Mouse (Mus musculus): ENCODE measurements at regions not wholly inside any gene's neighbourhood (a gene's known extent, or its start where the extent isn't known, plus 50 kb on each side); places are given as distances from the start of the nearest gene placed in this dataset.

DNA sequence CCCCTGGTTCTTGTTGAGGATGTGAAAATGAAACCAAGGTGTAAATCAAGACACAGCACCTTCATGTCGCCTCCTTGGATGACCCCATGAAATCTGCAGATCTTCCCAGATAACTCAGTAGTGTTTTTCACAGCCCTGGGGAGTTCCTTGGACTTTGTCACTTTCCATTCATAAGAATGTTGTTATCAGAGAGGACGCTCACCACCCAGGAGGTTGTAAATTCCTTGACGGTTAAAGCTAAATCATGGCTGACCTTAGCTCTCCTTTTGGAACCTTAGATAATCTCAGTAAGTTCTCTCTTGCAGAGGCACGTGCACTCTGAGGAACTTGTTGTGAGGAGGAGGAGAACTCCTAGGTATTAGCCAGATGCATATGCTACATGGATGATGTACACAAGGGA, 229.8 kb upstream of the Dynlrb2 start:
- Histone ChIP-seq H3K36me3 (ENCODE audit: control insufficient read depth, insufficient read depth, low read length, poor library complexity, severe bottlenecking) (no peaks in the 10 kb centered on the region), H3K9me3 (ENCODE audit: control insufficient read depth, insufficient read depth, low read depth, low read length) (no peaks in the 10 kb centered on the region), H3K9ac (ENCODE audit: insufficient read depth, low read depth, low read length, poor library complexity, severe bottlenecking) (no peak overlapping the region), H3K4me1 (ENCODE audit: control insufficient read depth in 2 of 2, insufficient read depth in 2 of 2, low read length in 2 of 2, poor library complexity in 1 of 2) (peaks cover 0 to 2% of the 10 kb centered on the region in 2 experiments; a peak in 1 of 4 replicates), H3K4me3 (ENCODE audit: insufficient read depth in 1 of 2, low read depth in 1 of 2, low read length in 2 of 2, poor library complexity in 1 of 2, severe bottlenecking in 1 of 2) (no peak overlapping the region), H3K27ac (ENCODE audit: insufficient read depth, low read depth, low read length, poor library complexity, severe bottlenecking) (no peak overlapping the region)
- DNase-seq (ENCODE audit: low read depth, low spot score): no peak
- TF ChIP-seq MAFK (IDR thresholded peaks at IDR 0.05; ENCODE audit: insufficient read depth, low read depth, low read length) (no peak), ZC3H11A (IDR thresholded peaks at IDR 0.05; ENCODE audit: borderline replicate concordance, low read depth, low read length) (no peak), ZNF384 (IDR thresholded peaks at IDR 0.05; ENCODE audit: low read depth, low read length) (no peak), HCFC1 (IDR thresholded peaks at IDR 0.05; ENCODE audit: borderline replicate concordance, insufficient read depth, low read length) (no peak), CHD2 (IDR thresholded peaks at IDR 0.05; ENCODE audit: low read depth, low read length) (no peak)
- in situ Hi-C loops (cut with MboI; ENCODE audit: low sequenced_read_pairs in 2 of 2, unreplicated experiment in 2 of 2): no loop called here

DNA sequence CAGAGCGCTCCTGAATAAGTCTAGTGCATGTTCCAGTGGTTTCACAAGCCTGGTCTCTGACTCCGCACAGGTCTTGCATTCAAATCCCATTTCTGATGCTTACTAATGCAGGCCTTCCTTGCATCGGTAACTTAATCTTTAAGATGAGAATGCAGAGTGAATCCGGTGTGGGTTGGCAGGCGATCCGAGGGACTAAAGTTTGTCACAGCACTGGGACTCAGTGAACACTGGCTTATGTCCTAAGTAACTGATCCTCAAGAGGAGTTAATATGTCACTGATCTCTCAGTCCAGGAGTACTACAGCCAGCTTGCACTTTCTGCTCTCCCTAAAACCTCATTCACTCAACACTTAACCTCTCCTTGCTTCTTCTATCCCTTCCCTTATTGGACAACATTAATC, 233.5 kb upstream of the Dynlrb2 start:
- Histone ChIP-seq H3K36me3 (ENCODE audit: control insufficient read depth, insufficient read depth, low read length, poor library complexity, severe bottlenecking) (no peaks in the 10 kb centered on the region), H3K4me1 (ENCODE audit: control insufficient read depth in 2 of 2, insufficient read depth in 2 of 2, low read length in 2 of 2, poor library complexity in 1 of 2) (peaks cover 0 to 4% of the 10 kb centered on the region in 2 experiments; a peak in 1 of 4 replicates), H3K4me3 (ENCODE audit: insufficient read depth in 1 of 2, low read depth in 1 of 2, low read length in 2 of 2, poor library complexity in 1 of 2, severe bottlenecking in 1 of 2) (no peak overlapping the region), H3K9me3 (ENCODE audit: control insufficient read depth, insufficient read depth, low read depth, low read length) (no peaks in the 10 kb centered on the region), H3K9ac (ENCODE audit: insufficient read depth, low read depth, low read length, poor library complexity, severe bottlenecking) (no peak overlapping the region), H3K27ac (ENCODE audit: insufficient read depth, low read depth, low read length, poor library complexity, severe bottlenecking) (no peak overlapping the region)
- DNase-seq (ENCODE audit: low read depth, low spot score): no peak
- in situ Hi-C loops (cut with MboI; ENCODE audit: low sequenced_read_pairs in 2 of 2, unreplicated experiment in 2 of 2): no loop called here
- TF ChIP-seq HCFC1 (IDR thresholded peaks at IDR 0.05; ENCODE audit: borderline replicate concordance, insufficient read depth, low read length): no peak
- TF ChIP-seq CHD2 (IDR thresholded peaks at IDR 0.05; ENCODE audit: low read depth, low read length): no peak
- no peak for TF ChIP-seq ZNF384 (IDR thresholded peaks at IDR 0.05; ENCODE audit: low read depth, low read length)
- TF ChIP-seq MAFK (IDR thresholded peaks at IDR 0.05; ENCODE audit: insufficient read depth, low read depth, low read length): no peak
- TF ChIP-seq ZC3H11A (IDR thresholded peaks at IDR 0.05; ENCODE audit: borderline replicate concordance, low read depth, low read length): no peak

DNA sequence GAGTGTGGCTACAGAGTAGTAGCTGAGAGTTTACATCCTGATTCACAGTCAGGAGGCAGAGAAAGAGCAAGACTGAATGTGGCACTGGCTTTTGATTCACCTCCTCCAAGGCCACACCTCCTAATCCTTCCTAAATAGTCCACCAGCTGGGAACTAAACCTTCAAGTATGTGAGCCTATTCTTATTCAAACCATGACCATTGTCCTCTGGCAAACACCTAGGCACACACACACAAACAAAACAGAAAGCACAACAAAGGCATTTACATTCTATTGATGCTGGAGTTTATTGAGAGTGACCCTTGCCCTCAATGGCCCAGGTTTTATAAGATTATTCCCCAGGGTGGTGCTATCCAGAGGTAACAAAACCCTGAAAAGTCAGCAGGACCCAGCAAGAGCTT, 235.4 kb upstream of the Dynlrb2 start:
- no peak overlapping the region for H3K4me3 ChIP-seq (ENCODE audit: insufficient read depth in 1 of 2, low read depth in 1 of 2, low read length in 2 of 2, poor library complexity in 1 of 2, severe bottlenecking in 1 of 2)
- H3K4me1 ChIP-seq (ENCODE audit: control insufficient read depth in 2 of 2, insufficient read depth in 2 of 2, low read length in 2 of 2, poor library complexity in 1 of 2): peaks cover 0 to 4% of the 10 kb centered on the region in 2 experiments; a peak in 1 of 4 replicates
- no peaks in the 10 kb centered on the region for H3K36me3 ChIP-seq (ENCODE audit: control insufficient read depth, insufficient read depth, low read length, poor library complexity, severe bottlenecking)
- in situ Hi-C loops (cut with MboI; ENCODE audit: low sequenced_read_pairs in 2 of 2, unreplicated experiment in 2 of 2): no loop called here
- TF ChIP-seq ZNF384 (IDR thresholded peaks at IDR 0.05; ENCODE audit: low read depth, low read length) (no peak), MAFK (IDR thresholded peaks at IDR 0.05; ENCODE audit: insufficient read depth, low read depth, low read length) (no peak), ZC3H11A (IDR thresholded peaks at IDR 0.05; ENCODE audit: borderline replicate concordance, low read depth, low read length) (no peak), HCFC1 (IDR thresholded peaks at IDR 0.05; ENCODE audit: borderline replicate concordance, insufficient read depth, low read length) (no peak), CHD2 (IDR thresholded peaks at IDR 0.05; ENCODE audit: low read depth, low read length) (no peak)
- H3K27ac ChIP-seq (ENCODE audit: insufficient read depth, low read depth, low read length, poor library complexity, severe bottlenecking): no peak overlapping the region
- DNase-seq (ENCODE audit: low read depth, low spot score): peak; percentile 29
- H3K9me3 ChIP-seq (ENCODE audit: control insufficient read depth, insufficient read depth, low read depth, low read length): no peaks in the 10 kb centered on the region
- no peak overlapping the region for H3K9ac ChIP-seq (ENCODE audit: insufficient read depth, low read depth, low read length, poor library complexity, severe bottlenecking)

DNA sequence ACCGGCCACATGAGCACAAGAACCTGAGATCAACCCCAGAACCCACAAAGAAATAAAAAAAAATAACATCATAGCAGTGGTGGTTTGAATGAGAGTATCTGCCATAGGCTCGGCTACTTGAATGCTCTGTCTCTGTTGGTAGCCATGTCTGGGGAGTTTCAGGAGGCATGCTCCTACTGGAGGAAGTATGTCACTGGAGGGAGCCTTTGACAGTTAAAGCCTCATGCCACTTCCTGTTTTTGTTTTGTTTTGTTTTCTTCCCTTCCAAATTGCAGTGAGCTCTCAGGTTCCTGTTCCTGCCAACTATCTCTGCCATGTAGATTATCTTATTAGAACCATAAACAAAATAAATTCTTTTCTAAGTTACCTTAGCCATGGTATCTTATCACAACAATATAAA, 236.1 kb upstream of the Dynlrb2 start:
- no peaks in the 10 kb centered on the region for H3K36me3 ChIP-seq (ENCODE audit: control insufficient read depth, insufficient read depth, low read length, poor library complexity, severe bottlenecking)
- no peak overlapping the region for H3K9ac ChIP-seq (ENCODE audit: insufficient read depth, low read depth, low read length, poor library complexity, severe bottlenecking)
- in situ Hi-C loops (cut with MboI; ENCODE audit: low sequenced_read_pairs in 2 of 2, unreplicated experiment in 2 of 2): no loop called here
- H3K4me1 ChIP-seq (ENCODE audit: control insufficient read depth in 2 of 2, insufficient read depth in 2 of 2, low read length in 2 of 2, poor library complexity in 1 of 2): peaks cover 0 to 4% of the 10 kb centered on the region in 2 experiments; a peak in 1 of 4 replicates
- no peak overlapping the region for H3K4me3 ChIP-seq (ENCODE audit: insufficient read depth in 1 of 2, low read depth in 1 of 2, low read length in 2 of 2, poor library complexity in 1 of 2, severe bottlenecking in 1 of 2)
- no peak for DNase-seq (ENCODE audit: low read depth, low spot score)
- no peak overlapping the region for H3K27ac ChIP-seq (ENCODE audit: insufficient read depth, low read depth, low read length, poor library complexity, severe bottlenecking)
- TF ChIP-seq CHD2 (IDR thresholded peaks at IDR 0.05; ENCODE audit: low read depth, low read length) (no peak), HCFC1 (IDR thresholded peaks at IDR 0.05; ENCODE audit: borderline replicate concordance, insufficient read depth, low read length) (no peak), MAFK (IDR thresholded peaks at IDR 0.05; ENCODE audit: insufficient read depth, low read depth, low read length) (no peak), ZC3H11A (IDR thresholded peaks at IDR 0.05; ENCODE audit: borderline replicate concordance, low read depth, low read length) (no peak), ZNF384 (IDR thresholded peaks at IDR 0.05; ENCODE audit: low read depth, low read length) (no peak)
- H3K9me3 ChIP-seq (ENCODE audit: control insufficient read depth, insufficient read depth, low read depth, low read length): no peaks in the 10 kb centered on the region

DNA sequence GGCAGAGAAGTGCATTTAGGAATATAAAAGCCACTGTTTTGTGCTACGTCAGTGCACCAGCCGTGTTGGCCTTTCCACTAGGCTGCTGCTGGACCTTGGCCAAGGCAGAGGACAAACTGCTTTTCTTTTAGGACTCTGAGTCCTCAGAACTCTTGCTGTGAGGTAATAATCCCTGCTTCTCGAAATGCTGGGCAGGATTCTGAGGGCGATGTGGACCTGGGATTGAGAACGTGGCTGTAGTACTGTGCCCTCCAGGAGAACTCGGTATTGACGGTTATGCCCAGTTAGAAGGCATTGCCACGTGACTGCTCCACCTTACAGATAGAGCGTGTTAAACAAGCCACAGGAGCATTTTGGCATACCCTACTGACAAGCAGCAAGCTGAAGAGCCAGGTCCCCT, 236.6 kb upstream of the Dynlrb2 start:
- no peak for TF ChIP-seq MAFK (IDR thresholded peaks at IDR 0.05; ENCODE audit: insufficient read depth, low read depth, low read length)
- TF ChIP-seq HCFC1 (IDR thresholded peaks at IDR 0.05; ENCODE audit: borderline replicate concordance, insufficient read depth, low read length): no peak
- TF ChIP-seq CHD2 (IDR thresholded peaks at IDR 0.05; ENCODE audit: low read depth, low read length): no peak
- TF ChIP-seq ZC3H11A (IDR thresholded peaks at IDR 0.05; ENCODE audit: borderline replicate concordance, low read depth, low read length): no peak
- TF ChIP-seq ZNF384 (IDR thresholded peaks at IDR 0.05; ENCODE audit: low read depth, low read length): no peak
- Histone ChIP-seq H3K9me3 (ENCODE audit: control insufficient read depth, insufficient read depth, low read depth, low read length) (no peaks in the 10 kb centered on the region), H3K9ac (ENCODE audit: insufficient read depth, low read depth, low read length, poor library complexity, severe bottlenecking) (no peak overlapping the region), H3K27ac (ENCODE audit: insufficient read depth, low read depth, low read length, poor library complexity, severe bottlenecking) (no peak overlapping the region), H3K4me3 (ENCODE audit: insufficient read depth in 1 of 2, low read depth in 1 of 2, low read length in 2 of 2, poor library complexity in 1 of 2, severe bottlenecking in 1 of 2) (no peak overlapping the region), H3K36me3 (ENCODE audit: control insufficient read depth, insufficient read depth, low read length, poor library complexity, severe bottlenecking) (no peaks in the 10 kb centered on the region), H3K4me1 (ENCODE audit: control insufficient read depth in 2 of 2, insufficient read depth in 2 of 2, low read length in 2 of 2, poor library complexity in 1 of 2) (peaks cover 0 to 4% of the 10 kb centered on the region in 2 experiments; a peak in 1 of 4 replicates)
- DNase-seq (ENCODE audit: low read depth, low spot score): no peak
- in situ Hi-C loops (cut with MboI; ENCODE audit: low sequenced_read_pairs in 2 of 2, unreplicated experiment in 2 of 2): no loop called here

All from ES-E14 (cell line).